Mouse (Mus musculus) gastrocnemius, postnatal 14 days (tissue): Measurements from ENCODE around the gene Orc6. TPM values are rescaled to one million over a fixed set of nuclear protein-coding genes. Genes with fewer than 3 reads are reported as not detected.

Experiments
- DNase-seq: peaks from one replicate; pipeline ENCODE4 v3.0.0; 2021; ENCODE audit warnings: mixed read lengths
- intact Hi-C: fragments of 180-260 bp; cut with DNase I; formaldehyde crosslinking; loops from one replicate; pipeline ENCODE4 v1.15.1; 2025; ENCODE audit warnings: low total_unique reads
- long read RNA-seq, 2 experiments: library from polyadenylated mRNA; stranded (forward); transcript quantifications; one replicate each; pipeline ENCODE4 v2.0.0; 2021
- total RNA-seq, 2 experiments: library from RNA; stranded (reverse); gene quantifications; 2 replicates each; pipeline ENCODE4 v1.2.3; 2021

Gene Orc6
- total RNA-seq, result 1 to 10 TPM; 7.2 to 9.5 TPM
- long read RNA-seq, experiment 1, partial matches to known transcripts, result 0 of 7 reads
- long read RNA-seq, experiment 1, other reads (novel, unspliced or antisense), result 1 of 7 reads
- long read RNA-seq, experiment 2, transcript Orc6-201 (7 exons, 1,287 nt), result major isoform, 5 of 5 reads
- long read RNA-seq, experiment 2, partial matches to known transcripts, result 0 of 5 reads
- long read RNA-seq, experiment 2, other reads (novel, unspliced or antisense), result 0 of 5 reads

DNA sequence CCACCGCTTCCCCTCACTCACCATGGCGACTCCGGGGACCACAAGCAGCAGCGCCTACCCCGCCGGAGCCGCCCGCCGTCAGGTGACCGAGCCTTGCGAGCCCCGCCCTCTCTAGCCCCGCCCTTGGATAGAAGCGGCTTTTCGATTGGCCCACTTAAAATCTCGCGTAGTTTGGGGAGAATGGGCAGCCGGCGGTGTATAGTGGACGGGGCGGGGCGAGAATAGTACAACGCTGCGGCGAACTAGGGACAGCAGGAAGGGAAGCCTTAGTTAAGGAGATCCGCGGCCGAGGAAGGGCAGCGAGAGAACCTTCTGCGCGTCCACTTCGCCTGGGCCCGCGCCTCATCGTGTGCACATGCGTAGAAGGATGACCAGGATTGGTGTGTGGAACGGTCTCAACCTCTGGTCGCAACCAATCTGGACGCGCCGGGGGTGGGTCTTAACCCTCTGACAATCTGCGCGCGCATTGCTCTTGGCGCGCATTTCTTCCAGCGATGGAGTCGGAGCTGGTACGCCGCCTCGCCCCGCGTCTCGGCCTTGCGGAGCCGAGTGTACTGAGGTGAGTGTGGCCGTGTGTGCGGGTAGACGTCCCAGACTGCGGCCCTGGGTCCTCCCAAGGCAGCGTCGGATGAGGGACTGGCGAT is at the start of gene Orc6, which contains the start of gene Vps35:
Gene Orc6 (plus strand): TSS at position 199 of the 644 bp plus-strand sequence.
Gene Vps35 (minus strand): TSS at position 369 of the 644 bp plus-strand sequence.
- peak; percentile 97 for DNase-seq
- intact Hi-C loops, result no loop called here

DNA sequence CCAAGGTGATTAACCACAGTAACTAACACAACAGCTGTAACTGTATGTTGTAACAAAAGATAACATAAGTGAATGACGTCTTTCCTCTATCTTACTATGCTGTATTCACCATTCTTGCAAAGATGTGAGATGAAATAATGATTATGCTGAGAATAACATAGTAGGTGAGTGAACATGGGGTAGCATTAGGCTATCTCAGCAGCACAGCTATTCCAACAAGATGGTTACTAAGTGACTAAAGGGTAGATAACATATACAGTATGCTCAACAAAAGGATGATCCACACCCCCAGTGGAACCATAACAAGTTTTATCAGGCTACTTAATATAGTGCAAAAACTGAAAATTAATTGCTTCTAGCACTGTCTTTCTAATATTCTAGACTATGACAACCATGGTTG is 12.6 kb upstream of the Orc6 start:
- intact Hi-C loops, result no loop called here
- DNase-seq, result no peak

DNA sequence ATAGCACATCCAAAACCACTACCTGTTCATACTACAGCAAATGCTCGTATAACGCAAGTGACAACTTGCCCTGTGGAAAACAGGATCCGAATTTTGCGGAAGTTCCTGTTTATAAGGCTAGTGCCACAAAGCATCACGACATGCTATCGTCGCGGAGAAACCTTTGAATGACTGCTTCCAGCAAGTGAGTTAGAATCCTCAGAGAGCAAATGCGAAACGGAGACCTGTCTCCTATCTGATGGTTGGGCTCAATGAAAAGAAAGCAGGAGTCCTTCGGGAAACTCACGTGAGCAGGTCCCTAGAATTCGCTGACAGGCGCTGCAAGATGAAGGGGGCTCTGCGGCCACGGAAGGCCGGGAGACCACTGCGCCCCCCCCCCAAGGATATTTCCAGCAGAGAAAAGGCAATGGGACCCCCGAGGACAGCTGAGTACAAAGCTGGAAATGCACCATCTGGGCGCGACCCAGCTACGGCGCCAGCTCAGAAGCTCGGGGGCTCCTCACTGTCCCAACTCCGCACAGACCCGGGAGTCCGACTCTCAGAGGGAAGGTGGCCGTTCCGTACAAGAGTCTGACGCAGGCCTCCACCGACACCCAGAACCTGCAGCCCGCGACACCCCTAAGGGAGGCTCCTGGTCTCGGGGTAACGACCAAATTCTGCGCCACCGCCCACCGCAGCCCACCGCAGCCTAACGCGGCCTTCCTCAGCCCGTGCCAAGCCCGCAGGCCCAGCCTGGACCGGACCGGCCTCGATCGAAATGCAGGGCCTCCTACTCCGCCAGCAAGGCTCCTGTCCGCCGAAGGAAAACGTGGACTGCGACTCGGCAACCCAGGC is 615 bp upstream of the Orc6 start:
- DNase-seq, result no peak
- intact Hi-C loops, result no loop called here

DNA sequence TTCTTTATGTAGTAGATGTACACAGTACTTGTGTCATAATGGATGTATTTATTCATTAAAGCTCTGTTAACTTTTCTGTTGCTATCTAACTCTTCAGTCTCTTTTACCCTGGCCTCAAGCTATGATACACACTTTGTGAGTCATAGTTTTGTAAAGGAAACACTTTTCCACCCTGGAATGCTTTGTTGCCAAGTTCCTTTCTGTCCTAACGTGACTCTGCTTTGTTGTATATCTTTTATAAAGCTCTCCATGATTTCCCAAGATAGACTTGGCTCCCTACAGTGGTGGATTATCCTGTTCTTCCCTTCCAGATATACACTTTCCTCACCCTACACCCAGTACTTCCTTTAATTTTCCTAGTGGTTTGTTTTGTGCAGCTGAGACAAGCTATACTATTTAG is 2.5 kb downstream of the Orc6 start:
- no peak for DNase-seq
- intact Hi-C loops, result no loop called here

DNA sequence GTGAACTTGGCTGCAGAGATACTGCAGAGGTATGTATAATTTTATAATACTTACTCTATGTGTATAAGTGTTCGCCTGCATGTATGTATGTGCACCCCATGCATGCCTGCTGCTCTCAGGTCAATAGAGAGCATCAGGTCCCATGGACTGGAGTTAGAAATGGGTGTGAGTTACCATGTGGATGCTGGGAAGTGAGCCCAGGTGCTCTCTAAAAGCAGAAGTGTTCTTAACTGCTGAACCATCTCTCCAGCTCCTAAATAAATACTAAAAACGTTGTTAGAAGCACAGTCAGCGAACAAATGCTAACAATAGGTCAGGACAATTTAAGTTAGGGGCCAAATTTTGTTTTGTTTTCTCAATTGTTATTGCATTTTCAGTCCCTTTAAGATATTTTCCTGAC is 3.5 kb downstream of the Orc6 start:
- no peak for DNase-seq
- intact Hi-C loops, result no loop called here

DNA sequence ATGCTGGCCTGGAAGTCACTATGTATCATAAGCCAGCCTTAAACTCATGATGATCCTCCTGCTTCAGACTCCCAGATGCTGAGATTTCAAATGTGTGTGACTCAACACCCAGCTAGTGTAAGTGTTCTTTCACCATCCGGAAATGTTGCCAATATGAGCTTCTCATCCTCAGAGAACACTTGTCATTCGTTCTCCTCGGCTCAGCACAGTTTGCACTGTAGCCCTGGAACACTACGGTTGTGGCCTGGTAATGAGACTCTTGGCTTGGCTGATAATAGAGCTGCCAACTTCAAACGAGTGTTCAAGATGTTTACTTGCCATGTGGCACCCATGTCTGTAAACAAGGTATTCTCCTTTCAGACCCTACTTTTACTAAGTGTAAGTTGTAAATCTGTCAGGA is 4.1 kb downstream of the Orc6 start:
- intact Hi-C loops, result no loop called here
- no peak for DNase-seq

DNA sequence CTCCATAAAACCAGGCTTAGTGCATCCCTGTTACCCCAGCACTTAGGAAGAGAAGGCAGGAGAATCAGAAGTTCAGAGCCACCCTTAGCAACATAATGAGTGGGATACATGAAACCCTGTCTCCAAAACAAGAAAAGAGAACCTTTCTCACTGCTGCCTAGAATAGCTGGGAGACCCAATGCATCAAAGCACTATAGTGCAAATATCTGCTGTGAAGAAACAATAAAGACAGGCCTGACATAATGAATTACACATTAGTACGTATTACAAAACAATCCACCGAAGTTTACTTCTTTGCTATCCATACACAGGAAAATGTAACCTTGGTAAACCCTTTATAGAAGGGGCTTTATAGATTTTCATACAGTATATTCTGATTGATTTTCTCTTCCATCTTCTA is 9.1 kb downstream of the Orc6 start:
- intact Hi-C loops, result no loop called here
- DNase-seq, result no peak

DNA sequence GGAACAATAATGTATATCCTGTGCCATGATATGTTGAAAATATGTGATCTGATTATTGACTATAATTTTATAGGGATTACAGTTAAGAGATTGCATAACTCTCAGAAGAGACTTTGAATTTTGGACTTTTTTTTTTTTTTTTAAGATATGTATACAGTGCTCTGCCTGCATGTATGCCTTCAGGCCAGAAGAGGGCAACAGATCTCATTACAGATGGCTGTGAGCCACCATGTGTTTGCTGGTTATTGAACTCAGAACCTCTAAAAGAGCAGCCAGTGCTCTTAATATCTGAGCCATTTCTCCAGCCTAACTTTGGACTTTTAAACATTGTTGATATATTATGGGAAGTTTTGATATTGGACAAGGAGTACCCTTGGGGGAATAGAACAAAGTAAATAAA is 12.3 kb downstream of the Orc6 start:
- intact Hi-C loops, result loop anchor here (10.0 kb wide), 1 partner anchor 93 kb away; no protein-coding TSS in a partner anchor
- DNase-seq, result no peak

DNA sequence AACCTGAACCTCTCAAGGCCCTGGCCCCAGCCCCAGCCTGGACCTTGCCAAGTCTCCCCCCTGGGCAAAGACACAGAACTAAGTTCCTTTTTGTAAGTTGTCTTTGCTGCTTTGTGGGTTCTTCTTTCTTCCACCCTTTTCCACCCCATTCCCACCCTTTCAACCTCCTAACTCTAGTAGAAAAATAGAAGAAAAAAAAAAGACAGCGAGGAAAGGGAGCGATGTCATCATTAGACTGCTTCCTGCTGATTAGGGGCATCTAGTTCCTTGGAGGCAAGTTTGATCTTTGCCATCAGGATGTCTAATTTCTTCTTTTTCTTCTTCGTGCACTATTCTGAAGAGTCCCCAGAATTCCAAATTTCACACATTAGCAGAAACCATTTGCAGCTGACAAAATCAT is 13.6 kb downstream of the Orc6 start:
- intact Hi-C loops, result loop anchor here (10.0 kb wide), 1 partner anchor 92 kb away; no protein-coding TSS in a partner anchor
- no peak for DNase-seq

DNA sequence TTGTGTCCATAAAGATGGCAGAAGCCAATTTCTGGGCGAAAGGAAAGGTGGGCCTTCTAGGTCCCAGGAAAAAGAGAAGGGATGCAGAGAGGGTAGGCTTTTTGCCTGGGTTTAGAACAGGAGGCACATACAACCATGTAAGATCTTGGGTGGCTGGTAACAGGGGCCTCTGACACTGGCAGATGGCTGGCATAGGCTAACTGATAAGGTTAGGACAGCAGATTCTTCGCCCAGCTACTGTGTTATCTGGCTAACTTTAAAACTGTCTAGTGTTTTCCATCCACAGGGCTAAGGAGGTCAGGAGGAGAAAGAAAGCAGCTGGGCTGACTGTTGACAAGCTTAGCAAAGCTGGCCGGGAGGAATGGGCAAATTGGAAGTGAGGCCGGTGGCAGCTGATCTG is 19.1 kb downstream of the Orc6 start:
- intact Hi-C loops, result loop anchor here (10.0 kb wide), 1 partner anchor 86 kb away; no protein-coding TSS in a partner anchor
- DNase-seq, result no peak

DNA sequence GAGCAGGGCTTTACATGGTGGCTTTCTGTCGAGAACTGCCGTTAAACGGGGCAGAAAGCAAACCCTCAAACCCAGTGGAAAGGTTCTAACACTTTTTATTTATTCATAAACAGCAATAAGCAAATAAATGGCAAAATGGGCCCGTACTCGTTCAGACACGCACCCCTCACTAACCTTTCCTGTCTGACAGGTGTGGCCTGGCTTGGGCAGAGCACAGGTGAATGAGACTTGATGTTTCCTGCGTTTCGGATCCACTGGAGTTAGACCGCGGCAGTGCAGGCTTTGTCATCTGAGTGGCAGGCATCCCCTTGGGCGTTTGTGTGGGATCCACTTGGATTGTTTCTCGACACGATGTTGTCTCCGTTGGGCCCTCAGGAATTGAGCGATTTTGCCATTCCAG is 22.5 kb downstream of the Orc6 start:
- no peak for DNase-seq
- intact Hi-C loops, result no loop called here

DNA sequence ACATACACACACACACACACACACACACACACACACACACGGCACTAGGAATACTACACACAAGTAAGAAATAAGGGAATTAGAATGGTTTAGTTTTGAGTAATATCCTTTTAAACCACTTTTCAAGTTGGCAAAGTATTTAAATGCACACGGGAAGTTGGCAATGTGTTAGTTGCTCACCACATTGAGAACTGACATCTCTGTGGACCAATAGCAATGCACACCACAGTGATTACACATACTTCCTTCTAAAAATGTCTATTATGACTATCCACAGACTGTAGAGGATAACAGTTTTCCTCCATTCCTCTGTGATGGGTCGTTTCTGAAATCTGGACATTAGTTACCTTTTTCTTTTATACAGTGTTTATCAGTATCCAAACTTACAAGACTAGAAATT is 23.7 kb downstream of the Orc6 start:
- intact Hi-C loops, result no loop called here

DNA sequence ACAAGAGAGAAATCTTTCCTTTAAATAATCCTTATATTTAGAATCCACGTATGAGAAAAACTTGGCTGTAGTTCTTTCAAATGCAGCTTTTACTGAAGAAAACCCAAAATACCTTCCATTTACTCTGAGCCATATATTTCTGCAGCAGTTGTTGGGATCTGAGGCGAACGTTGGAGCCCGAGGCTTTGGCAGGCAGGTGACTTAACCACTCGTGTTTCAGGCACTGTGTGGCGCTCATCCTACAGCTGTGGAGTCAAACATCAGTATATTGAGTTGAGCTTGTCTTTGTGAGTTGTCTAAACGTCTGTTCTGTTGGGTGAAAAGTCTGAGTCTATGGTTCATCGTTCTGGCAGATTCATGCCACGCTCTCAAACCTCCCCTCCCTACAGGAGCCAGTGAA is 27.6 kb downstream of the Orc6 start:
- intact Hi-C loops, result no loop called here
- DNase-seq, result no peak

More for the DNA sequence above, 23.7 kb downstream of the Orc6 start:
- no peak for DNase-seq

DNA sequence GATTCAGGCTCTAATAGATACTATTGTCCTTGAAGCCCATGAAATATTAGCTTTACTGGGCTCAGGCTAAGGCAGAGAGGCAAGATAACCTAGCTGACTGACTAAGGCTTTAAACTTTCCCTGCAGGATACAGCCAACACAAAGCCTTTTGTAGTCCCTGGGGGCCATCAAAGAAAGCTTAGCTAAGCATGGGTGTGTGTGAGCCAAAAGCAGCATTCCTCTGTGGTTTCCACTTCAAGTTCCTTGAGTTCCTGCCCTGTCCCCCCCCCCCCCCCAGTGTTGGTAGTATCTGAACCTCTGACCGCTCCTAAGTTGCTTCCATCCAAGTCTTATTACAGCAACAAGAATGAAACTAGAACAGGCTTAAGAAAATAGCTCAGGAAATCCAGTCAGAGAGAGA is 30.1 kb downstream of the Orc6 start:
- intact Hi-C loops, result no loop called here
- no peak for DNase-seq

DNA sequence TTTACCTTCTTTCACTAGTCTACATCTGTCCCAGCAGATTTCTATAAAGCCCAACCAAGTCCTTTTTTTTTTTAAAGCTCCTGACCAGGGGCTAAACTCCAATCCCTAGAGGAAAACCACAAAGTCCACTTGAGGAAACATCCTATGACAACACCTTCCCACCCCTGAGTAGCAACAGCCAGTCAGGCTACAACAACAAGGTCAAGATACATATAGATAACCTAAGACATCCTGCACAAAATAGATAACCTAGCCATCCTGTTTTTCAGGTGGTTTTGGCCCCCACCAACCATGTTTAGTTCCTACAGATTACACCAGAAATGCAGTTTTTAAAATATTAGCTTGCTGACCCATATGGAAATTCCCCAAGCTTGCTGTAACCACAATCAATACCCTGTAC is 35.7 kb downstream of the Orc6 start:
- no peak for DNase-seq
- intact Hi-C loops, result no loop called here

DNA sequence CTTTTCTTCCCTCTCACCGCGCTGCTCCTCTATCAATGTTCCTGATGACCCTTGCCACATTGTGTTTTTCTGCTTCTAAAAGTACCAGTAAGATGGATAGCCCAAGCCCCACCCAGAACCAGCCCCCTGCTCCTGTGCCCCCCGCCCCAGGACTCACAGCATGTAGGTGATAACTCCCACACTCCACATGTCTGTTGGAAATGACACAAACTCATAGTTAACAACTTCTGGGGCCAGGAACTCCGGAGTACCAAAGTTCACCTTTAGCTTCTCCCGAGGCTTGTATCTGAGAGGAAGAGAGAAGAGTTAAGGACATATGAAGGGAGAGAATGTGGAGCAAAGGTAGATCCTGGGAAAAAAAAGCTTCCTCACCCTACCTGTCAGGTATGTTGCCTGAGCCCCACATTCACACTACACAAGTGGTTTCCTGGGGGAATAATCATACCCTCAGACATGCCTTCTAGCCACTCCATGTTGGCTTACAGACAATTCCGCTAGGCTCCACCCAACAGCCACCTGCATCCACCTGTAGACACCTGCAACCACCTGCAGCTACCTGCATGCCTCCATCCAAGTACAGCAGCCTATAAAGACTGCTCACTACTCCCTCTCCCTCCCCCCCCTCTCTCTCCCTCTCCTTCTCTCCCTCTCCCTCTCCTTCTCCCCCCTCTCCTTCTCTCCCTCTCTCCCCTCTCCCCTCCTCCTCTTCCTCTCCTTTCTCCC is 36.9 kb downstream of the Orc6 start:
- DNase-seq, result no peak
- intact Hi-C loops, result no loop called here

DNA sequence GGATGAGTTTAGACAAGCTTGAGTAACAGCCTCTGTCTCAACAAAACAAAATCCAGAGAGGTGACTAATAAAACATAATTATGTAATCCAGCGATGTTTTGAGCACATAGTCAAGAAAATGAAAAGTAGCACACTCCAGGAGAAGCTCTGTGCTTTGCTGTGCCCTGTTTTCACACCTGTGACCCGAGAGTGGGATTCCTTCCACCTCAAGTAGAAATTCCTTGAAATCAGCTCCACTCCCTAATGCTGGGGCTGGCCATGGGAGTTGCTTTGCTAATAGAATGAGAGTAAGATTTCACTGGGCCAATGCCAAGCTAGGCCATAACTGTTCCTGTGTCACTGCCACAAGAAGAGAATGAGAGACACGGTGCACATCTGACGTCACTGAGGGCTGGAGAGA is 38.2 kb downstream of the Orc6 start:
- no peak for DNase-seq
- intact Hi-C loops, result no loop called here

DNA sequence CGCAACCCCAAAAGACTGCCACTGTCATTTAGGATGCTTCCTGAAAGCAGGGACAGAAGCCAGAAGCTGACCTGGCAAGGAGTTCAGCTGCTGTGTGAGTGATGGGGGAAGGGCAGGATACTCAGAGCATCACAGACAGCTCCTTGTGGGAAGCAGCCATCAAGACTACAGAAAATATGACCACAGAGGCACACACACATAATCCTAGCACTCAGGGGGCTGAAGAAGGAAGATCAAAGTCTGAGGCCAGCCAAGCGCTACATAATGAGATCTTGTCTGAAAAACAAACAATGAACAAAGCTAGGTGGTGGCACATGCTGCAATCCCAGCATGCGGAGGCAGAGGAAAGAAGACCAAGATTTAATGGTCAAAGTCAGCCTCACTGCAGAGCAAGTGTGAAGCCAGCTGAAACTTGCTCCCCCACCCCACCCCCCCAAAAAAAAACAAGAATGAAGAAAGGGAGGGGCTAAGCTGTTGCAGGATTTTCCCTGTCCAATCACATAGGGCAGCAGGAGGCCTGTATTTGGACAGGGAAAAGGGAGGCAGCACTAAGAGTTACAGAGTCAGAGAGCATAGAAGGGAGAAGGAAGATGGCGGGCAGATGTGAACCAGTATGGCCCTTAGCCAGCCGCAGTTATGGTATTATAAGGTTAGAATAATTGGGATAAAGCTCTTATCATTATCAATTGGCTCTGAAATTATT is 40.6 kb downstream of the Orc6 start:
- intact Hi-C loops, result no loop called here
- no peak for DNase-seq

DNA sequence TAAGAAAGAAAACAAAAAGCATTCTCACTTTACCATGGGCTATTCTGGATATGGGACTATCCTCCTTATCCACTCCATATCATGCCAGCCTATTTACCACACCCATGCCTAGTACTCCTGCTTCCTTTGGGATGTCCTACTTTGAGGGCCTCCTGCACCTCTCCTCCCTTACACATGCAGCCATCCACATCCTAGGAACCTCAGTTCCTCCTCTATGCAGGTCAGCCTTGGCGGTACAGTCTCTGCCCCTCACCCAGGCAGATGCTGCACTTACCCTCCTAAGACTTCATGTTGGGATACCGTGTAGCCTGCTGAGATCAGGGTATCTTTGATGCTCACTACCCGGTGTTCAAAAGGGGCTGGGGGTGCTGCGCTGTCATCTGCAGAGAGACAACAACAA is 53.9 kb downstream of the Orc6 start:
- no peak for DNase-seq
- intact Hi-C loops, result no loop called here
